Mouse (Mus musculus): ENCODE measurements around the gene Mrc2. TPM values are rescaled to one million over a fixed set of nuclear protein-coding genes. Genes with fewer than 3 reads are reported as not detected.

Mrc2 gene
- total RNA-seq, 2 experiments from 2014 or later: not detected

- no peak for ATAC-seq (replicated peaks; ENCODE audit: low FRiP score, poor library complexity, severe bottlenecking)
These were observed 3.6 kb downstream of the Mrc2 start for GRCm38 (mm10) chr11:105296084-105296483.

- no peak for ATAC-seq (replicated peaks; ENCODE audit: low FRiP score, poor library complexity, severe bottlenecking)
These were observed 17.8 kb downstream of the Mrc2 start for GRCm38 (mm10) chr11:105310197-105310596.

GRCm38 (mm10) chr11:105311291-105311975 lies 19.0 kb downstream of the Mrc2 start:
- ATAC-seq (replicated peaks; ENCODE audit: low FRiP score, poor library complexity, severe bottlenecking): no peak

GRCm38 (mm10) chr11:105312311-105312942 lies 20.0 kb downstream of the Mrc2 start:
- ATAC-seq (replicated peaks; ENCODE audit: low FRiP score, poor library complexity, severe bottlenecking): no peak

GRCm38 (mm10) chr11:105312972-105313632 lies 20.7 kb downstream of the Mrc2 start:
- ATAC-seq (replicated peaks; ENCODE audit: low FRiP score, poor library complexity, severe bottlenecking): no peak

- no peak for ATAC-seq (replicated peaks; ENCODE audit: low FRiP score, poor library complexity, severe bottlenecking)
These were observed 21.2 kb downstream of the Mrc2 start for GRCm38 (mm10) chr11:105313633-105314014.

GRCm38 (mm10) chr11:105315296-105315695 lies 22.9 kb downstream of the Mrc2 start:
- no peak for ATAC-seq (replicated peaks; ENCODE audit: low FRiP score, poor library complexity, severe bottlenecking)

GRCm38 (mm10) chr11:105316121-105316520 lies 23.7 kb downstream of the Mrc2 start:
- ATAC-seq (replicated peaks; ENCODE audit: low FRiP score, poor library complexity, severe bottlenecking): no peak

- ATAC-seq (replicated peaks; ENCODE audit: low FRiP score, poor library complexity, severe bottlenecking): no peak
These were observed 25.3 kb downstream of the Mrc2 start for GRCm38 (mm10) chr11:105317769-105318168.

GRCm38 (mm10) chr11:105321090-105321489 lies 28.6 kb downstream of the Mrc2 start:
- no peak for ATAC-seq (replicated peaks; ENCODE audit: low FRiP score, poor library complexity, severe bottlenecking)

GRCm38 (mm10) chr11:105323530-105323929 lies 31.1 kb downstream of the Mrc2 start:
- no peak for ATAC-seq (replicated peaks; ENCODE audit: low FRiP score, poor library complexity, severe bottlenecking)

GRCm38 (mm10) chr11:105327101-105327500 lies 34.7 kb downstream of the Mrc2 start:
- no peak for ATAC-seq (replicated peaks; ENCODE audit: low FRiP score, poor library complexity, severe bottlenecking)

GRCm38 (mm10) chr11:105329962-105330361 lies 37.5 kb downstream of the Mrc2 start:
- no peak for ATAC-seq (replicated peaks; ENCODE audit: low FRiP score, poor library complexity, severe bottlenecking)

GRCm38 (mm10) chr11:105331129-105331528 lies 38.7 kb downstream of the Mrc2 start:
- no peak for ATAC-seq (replicated peaks; ENCODE audit: low FRiP score, poor library complexity, severe bottlenecking)

- no peak for ATAC-seq (replicated peaks; ENCODE audit: low FRiP score, poor library complexity, severe bottlenecking)
These were observed 39.3 kb downstream of the Mrc2 start for GRCm38 (mm10) chr11:105331732-105332131.

GRCm38 (mm10) chr11:105332468-105332867 lies 40.0 kb downstream of the Mrc2 start:
- ATAC-seq (replicated peaks; ENCODE audit: low FRiP score, poor library complexity, severe bottlenecking): no peak

- ATAC-seq (replicated peaks; ENCODE audit: low FRiP score, poor library complexity, severe bottlenecking): no peak
These were observed 41.6 kb downstream of the Mrc2 start for GRCm38 (mm10) chr11:105333867-105334670.

GRCm38 (mm10) chr11:105338596-105339390 lies 46.4 kb downstream of the Mrc2 start:
- ATAC-seq (replicated peaks; ENCODE audit: low FRiP score, poor library complexity, severe bottlenecking): no peak

GRCm38 (mm10) chr11:105345284-105345683 lies 52.8 kb downstream of the Mrc2 start:
- 0 out of 2 replicates have a peak, but pooled peaks have one; percentile 43 for ATAC-seq (replicated peaks; ENCODE audit: low FRiP score, poor library complexity, severe bottlenecking)

Data from erythroid progenitor cell, adult 5-6 weeks (primary cell).